Mouse (Mus musculus) embryo, embryonic 9.5 days (tissue): ENCODE measurements around the gene Ttc12.
A peak's percentile ranks its signal among the peaks of the same experiment; 100 is the strongest.

Source experiments
- DNase-seq: peaks from one replicate; pipeline ENCODE4 v3.0.0-alpha.2; 2017; ENCODE audit errors: extremely low spot score

The Ttc12 gene

GRCm38 (mm10) chr9:49485892-49486311, at the start of gene Ttc12:
Ttc12 (minus strand) TSS chr9:49486225.
- peak; percentile 89 for DNase-seq

- DNase-seq, result no peak
Observed at GRCm38 (mm10) chr9:49534958-49535357, 48.9 kb upstream of the Ttc12 start.

- DNase-seq, result no peak
Observed at GRCm38 (mm10) chr9:49533912-49534491, 48.0 kb upstream of the Ttc12 start.

GRCm38 (mm10) chr9:49533455-49533854, 47.4 kb upstream of the Ttc12 start:
- DNase-seq, result no peak

- no peak for DNase-seq
Observed at GRCm38 (mm10) chr9:49531833-49532232, 45.8 kb upstream of the Ttc12 start.

GRCm38 (mm10) chr9:49531257-49531656, 45.2 kb upstream of the Ttc12 start:
- DNase-seq, result no peak

GRCm38 (mm10) chr9:49530739-49531138, 44.7 kb upstream of the Ttc12 start:
- no peak for DNase-seq

- DNase-seq, result no peak
Observed at GRCm38 (mm10) chr9:49529366-49529959, 43.4 kb upstream of the Ttc12 start.

- DNase-seq, result peak; percentile 32
Observed at GRCm38 (mm10) chr9:49528943-49529342, 42.9 kb upstream of the Ttc12 start.

GRCm38 (mm10) chr9:49528026-49528425, 42.0 kb upstream of the Ttc12 start:
- no peak for DNase-seq

- DNase-seq, result no peak
Observed at GRCm38 (mm10) chr9:49527340-49527739, 41.3 kb upstream of the Ttc12 start.

- DNase-seq, result no peak
Observed at GRCm38 (mm10) chr9:49524721-49525120, 38.7 kb upstream of the Ttc12 start.

GRCm38 (mm10) chr9:49523881-49524280, 37.9 kb upstream of the Ttc12 start:
- no peak for DNase-seq

- DNase-seq, result no peak
Observed at GRCm38 (mm10) chr9:49514306-49514705, 28.3 kb upstream of the Ttc12 start.

- no peak for DNase-seq
Observed at GRCm38 (mm10) chr9:49510666-49511065, 24.6 kb upstream of the Ttc12 start.

- DNase-seq, result no peak
Observed at GRCm38 (mm10) chr9:49509628-49510027, 23.6 kb upstream of the Ttc12 start.

- no peak for DNase-seq
Observed at GRCm38 (mm10) chr9:49509094-49509493, 23.1 kb upstream of the Ttc12 start.

GRCm38 (mm10) chr9:49507829-49508585, 22.0 kb upstream of the Ttc12 start:
- no peak for DNase-seq

- DNase-seq, result no peak
Observed at GRCm38 (mm10) chr9:49504658-49505057, 18.6 kb upstream of the Ttc12 start.

- DNase-seq, result no peak
Observed at GRCm38 (mm10) chr9:49502245-49502644, 16.2 kb upstream of the Ttc12 start.

GRCm38 (mm10) chr9:49499878-49500277, 13.9 kb upstream of the Ttc12 start:
- no peak for DNase-seq

GRCm38 (mm10) chr9:49493979-49494649, 8.1 kb upstream of the Ttc12 start:
- DNase-seq, result peak; percentile 73
